In the genomic region with DNA sequence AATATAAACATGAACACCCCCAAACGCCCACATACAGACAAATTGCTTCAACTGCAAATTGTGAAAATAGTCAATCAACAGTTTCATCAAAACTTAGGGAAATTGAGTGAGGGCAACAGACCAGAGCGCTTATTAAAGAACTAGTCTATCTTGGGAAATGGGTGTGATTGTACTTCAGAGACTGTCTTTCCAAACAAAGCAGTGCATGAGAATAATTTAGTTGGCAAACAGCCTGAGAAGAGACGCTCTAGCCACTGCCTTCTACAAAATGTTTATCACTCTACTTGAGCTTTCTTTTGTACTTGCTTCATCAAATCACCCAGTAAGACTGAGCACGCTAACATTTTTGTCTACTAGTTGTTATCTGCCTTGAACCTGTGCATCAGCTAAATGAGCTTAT, we compare ENCODE assay signal across 10 mouse cellular contexts.
DNase-seq lines count a peak whose midpoint lies in the region; ATAC-seq and TF ChIP-seq lines count a peak whose summit lies in the region.
"Had no signal": no experiment of that assay in that cellular context is flagged by ENCODE, and none has a peak within 500 bp of the region (broad histone marks: within the 10 kb centered on the region; RNA-seq: fewer than 3 reads in every experiment).

No protein-coding gene starts in this region.

- no peak for DNase-seq in embryonic facial prominence, embryonic 10.5 days (ENCODE audit: low spot score)
- no peak for DNase-seq in forebrain, embryonic 10.5 days (ENCODE audit: extremely low spot score, low spot score)
- peak; percentile 10 for DNase-seq in hindbrain, postnatal 0 days (ENCODE audit: low spot score)
- DNase-seq in midbrain, embryonic 14.5 days, result peak; percentile 19
- DNase-seq in testis, postnatal 10 days (ENCODE audit: low spot score), result no peak
- no peak for DNase-seq in embryo, embryonic 11 days

- H3K4me1 ChIP-seq in embryonic facial prominence, embryonic 13.5 days, result peaks cover 7% of the 10 kb centered on the region; the same call in 1 of the 2 replicates
- peaks cover 9% of the 10 kb centered on the region for H3K4me1 ChIP-seq in embryonic facial prominence, embryonic 10.5 days
- peaks cover 22% of the 10 kb centered on the region for H3K4me1 ChIP-seq in forebrain, embryonic 10.5 days
- no peaks in the 10 kb centered on the region for H3K4me1 ChIP-seq in hindbrain, postnatal 0 days (ENCODE audit: insufficient read depth, low read length)
- H3K4me1 ChIP-seq in midbrain, embryonic 14.5 days (ENCODE audit: control insufficient read depth, insufficient read depth, low read length), result 0 out of 2 replicates have a peak, but pooled peaks cover 6% of the 10 kb centered on the region

- no peak overlapping the region for H3K27ac ChIP-seq in embryonic facial prominence, embryonic 13.5 days
- no peak overlapping the region for H3K27ac ChIP-seq in embryonic facial prominence, embryonic 10.5 days (replicated peaks)
- peak overlapping the region; percentile 64 for H3K27ac ChIP-seq in forebrain, embryonic 10.5 days
- no peak overlapping the region for H3K27ac ChIP-seq in hindbrain, postnatal 0 days
- 0 out of 2 replicates have a peak overlapping the region, but pooled peaks have one; percentile 20 for H3K27ac ChIP-seq in midbrain, embryonic 14.5 days (replicated peaks; ENCODE audit: low read depth, low read length)
- H3K27ac ChIP-seq: kidney, postnatal 0 days had no signal

- H3K27me3 ChIP-seq in embryonic facial prominence, embryonic 13.5 days, result no peaks in the 10 kb centered on the region
- no peaks in the 10 kb centered on the region for H3K27me3 ChIP-seq in embryonic facial prominence, embryonic 10.5 days (replicated peaks; ENCODE audit: low read depth, poor library complexity, severe bottlenecking)
- H3K27me3 ChIP-seq in forebrain, embryonic 10.5 days (ENCODE audit: poor library complexity, severe bottlenecking), result peaks cover 16% of the 10 kb centered on the region
- H3K27me3 ChIP-seq in hindbrain, postnatal 0 days (ENCODE audit: insufficient read depth, low read length), result no peaks in the 10 kb centered on the region
- H3K27me3 ChIP-seq in midbrain, embryonic 14.5 days (ENCODE audit: control insufficient read depth, insufficient read depth, low read length), result no peaks in the 10 kb centered on the region

- no peaks in the 10 kb centered on the region for H3K9me3 ChIP-seq in embryonic facial prominence, embryonic 13.5 days
- no peaks in the 10 kb centered on the region for H3K9me3 ChIP-seq in embryonic facial prominence, embryonic 10.5 days
- H3K9me3 ChIP-seq in forebrain, embryonic 10.5 days, result no peaks in the 10 kb centered on the region
- no peaks in the 10 kb centered on the region for H3K9me3 ChIP-seq in hindbrain, postnatal 0 days (ENCODE audit: low read length)
- H3K9me3 ChIP-seq in midbrain, embryonic 14.5 days (ENCODE audit: control insufficient read depth, low read length), result no peaks in the 10 kb centered on the region

- peak overlapping the region; percentile 7 for H3K4me2 ChIP-seq in embryonic facial prominence, embryonic 13.5 days
- H3K4me2 ChIP-seq in hindbrain, postnatal 0 days (ENCODE audit: low read depth, low read length), result peak overlapping the region; percentile 39
- peak overlapping the region; percentile 31 for H3K4me2 ChIP-seq in midbrain, embryonic 14.5 days (ENCODE audit: low read length)

- TF ChIP-seq CTCF in hindbrain, postnatal 0 days (IDR thresholded peaks at IDR 0.05; ENCODE audit: low read depth), result no peak

- ATAC-seq in embryonic facial prominence, embryonic 13.5 days (ENCODE audit: insufficient number of reproducible peaks, insufficient read depth, low FRiP score, low TSS enrichment, low read depth), result no peak
- ATAC-seq in hindbrain, postnatal 0 days, result peak; percentile 15; the same call in 1 of the 2 replicates
- no peak for ATAC-seq in midbrain, embryonic 14.5 days (ENCODE audit: low FRiP score, low TSS enrichment)
- no peak for ATAC-seq in megakaryocyte, adult 5-6 weeks (ENCODE audit: poor library complexity, severe bottlenecking)

- no peak overlapping the region for H3K4me3 ChIP-seq in embryonic facial prominence, embryonic 13.5 days
- H3K4me3 ChIP-seq in embryonic facial prominence, embryonic 10.5 days, result no peak overlapping the region
- no peak overlapping the region for H3K4me3 ChIP-seq in forebrain, embryonic 10.5 days
- H3K4me3 ChIP-seq in hindbrain, postnatal 0 days (ENCODE audit: low read length), result no peak overlapping the region
- no peak overlapping the region for H3K4me3 ChIP-seq in midbrain, embryonic 14.5 days (replicated peaks; ENCODE audit: low read depth, low read length)

- H3K9ac ChIP-seq in embryonic facial prominence, embryonic 13.5 days, result no peak overlapping the region
- H3K9ac ChIP-seq in hindbrain, postnatal 0 days (replicated peaks; ENCODE audit: low read length), result no peak overlapping the region
- H3K9ac ChIP-seq in midbrain, embryonic 14.5 days (replicated peaks; ENCODE audit: low read length), result no peak overlapping the region

- H3K36me3 ChIP-seq in embryonic facial prominence, embryonic 13.5 days, result no peaks in the 10 kb centered on the region
- no peaks in the 10 kb centered on the region for H3K36me3 ChIP-seq in embryonic facial prominence, embryonic 10.5 days (replicated peaks)
- H3K36me3 ChIP-seq in forebrain, embryonic 10.5 days (replicated peaks), result no peaks in the 10 kb centered on the region
- H3K36me3 ChIP-seq in hindbrain, postnatal 0 days (ENCODE audit: insufficient read depth, low read length), result no peaks in the 10 kb centered on the region
- H3K36me3 ChIP-seq in midbrain, embryonic 14.5 days (ENCODE audit: control insufficient read depth, insufficient read depth, low read length), result no peaks in the 10 kb centered on the region
- H3K36me3 ChIP-seq: G1E had no signal

- WGBS in embryonic facial prominence, embryonic 13.5 days, result 62% methylated on average over 4 of the region's 4 CpGs
- 77% methylated on average over 4 of the region's 4 CpGs for WGBS in embryonic facial prominence, embryonic 10.5 days
- WGBS in forebrain, embryonic 10.5 days, result 67% methylated on average over 4 of the region's 4 CpGs
- WGBS in hindbrain, postnatal 0 days, result 41% methylated on average over 4 of the region's 4 CpGs
- 64% methylated on average over 4 of the region's 4 CpGs for WGBS in midbrain, embryonic 14.5 days

Comparison
In these comparisons a context has a peak if more than half of its experiments do, and no peak if none do; other contexts are left out.
1. H3K27ac ChIP-seq: peak in forebrain, embryonic 10.5 days (single experiment) and midbrain, embryonic 14.5 days (single experiment); none in embryonic facial prominence, embryonic 13.5 days (single experiment), embryonic facial prominence, embryonic 10.5 days (single experiment) and hindbrain, postnatal 0 days (single experiment).
2. DNase-seq: peak in hindbrain, postnatal 0 days (single experiment) and midbrain, embryonic 14.5 days (single experiment); none in embryonic facial prominence, embryonic 10.5 days (single experiment), forebrain, embryonic 10.5 days (single experiment), testis, postnatal 10 days (single experiment) and embryo, embryonic 11 days (single experiment).
3. Peak in every context shown above with its lines, with median percentiles within 50 percentile points of each other: H3K4me2 ChIP-seq.